Mouse (Mus musculus) heart, embryonic 15.5 days (tissue): ENCODE results near the gene Angptl2. TPM values are rescaled to one million over a fixed set of nuclear protein-coding genes. Genes with fewer than 3 reads are reported as not detected.
A peak's percentile ranks its signal among the peaks of the same experiment; 100 is the strongest.

Experiments used
- ATAC-seq: fragments of 200-750 bp; cut with Nextera tagmentation; replicated peaks from 2 replicates; pipeline ENCODE4 v1.8.0; 2017; ENCODE audit warnings: low read depth, moderate TSS enrichment; ENCODE audit not compliant: insufficient number of reproducible peaks, insufficient read depth, low FRiP score
- H3K27ac ChIP-seq: fragments of 300-500 bp; sonication (generic); 2 replicates; pipeline ENCODE4 v1.5.1; 2015; ENCODE audit warnings: mild to moderate bottlenecking, inconsistent platforms
- H3K27me3 ChIP-seq: fragments of 300-500 bp; sonication (generic); 2 replicates; pipeline ENCODE4 v1.6.1; 2015; ENCODE audit warnings: inconsistent platforms
- H3K36me3 ChIP-seq: fragments of 300-500 bp; sonication (generic); 2 replicates; pipeline ENCODE4 v1.6.1; 2015; ENCODE audit warnings: mild to moderate bottlenecking, inconsistent platforms
- H3K4me1 ChIP-seq: fragments of 300-500 bp; sonication (generic); replicated peaks from 2 replicates; pipeline ENCODE4 v1.6.1; 2015; ENCODE audit warnings: inconsistent platforms
- H3K4me2 ChIP-seq: fragments of 300-500 bp; sonication (generic); 2 replicates; pipeline ENCODE4 v1.6.1; 2015; ENCODE audit warnings: inconsistent platforms, mild to moderate bottlenecking, moderate library complexity
- H3K4me3 ChIP-seq: fragments of 300-500 bp; sonication (generic); 2 replicates; pipeline ENCODE4 v1.5.1; 2015; ENCODE audit warnings: mild to moderate bottlenecking, inconsistent platforms
- H3K9ac ChIP-seq: fragments of 300-500 bp; sonication (generic); 2 replicates; pipeline ENCODE4 v1.6.1; 2015; ENCODE audit warnings: mild to moderate bottlenecking, inconsistent platforms
- H3K9me3 ChIP-seq: fragments of 300-500 bp; sonication (generic); replicated peaks from 2 replicates; pipeline ENCODE4 v1.6.1; 2016; ENCODE audit warnings: inconsistent platforms
- WGBS: fragments of 180-500 bp; shearing (Covaris S2); methylation state at CpG from one replicate; pipeline ENCODE4 v1.1.7; 2015; ENCODE audit warnings: mixed read lengths; 5-methylcytosine and 5-hydroxymethylcytosine counted together
- polyA plus RNA-seq: library from polyadenylated mRNA; unstranded; fragments of >200 nt; fragmentation: Nextera tagmentation; extraction: Ambion mirVana; gene quantifications from 2 replicates; pipeline ENCODE4 v1.2.1, GENCODE M21; 2015

Gene Angptl2
- polyA plus RNA-seq, 1 experiment from 2014 or later, result 59.1 TPM

DNA sequence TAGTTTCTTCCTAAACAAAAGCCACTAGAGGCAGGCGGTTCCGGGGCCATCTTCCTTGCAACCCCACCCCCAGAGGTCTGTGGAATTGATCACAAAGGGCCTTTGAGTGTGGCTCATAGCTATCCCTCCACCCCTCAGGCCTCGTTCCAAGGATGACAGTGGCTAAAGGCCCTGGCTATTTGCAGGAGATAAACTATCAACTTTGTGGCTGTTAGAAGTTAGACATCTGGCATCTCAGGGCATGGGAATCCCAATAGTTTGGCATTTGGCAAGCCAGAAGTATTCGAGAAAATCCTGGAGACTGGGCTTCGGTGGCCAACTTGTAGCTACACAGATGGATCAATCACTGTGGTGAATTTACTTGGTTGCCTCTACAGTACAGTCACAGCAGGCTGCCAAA is 18.0 kb downstream of the Angptl2 start:
- no peak overlapping the region for H3K4me2 ChIP-seq
- 63% methylated on average over 5 of the region's 5 CpGs for WGBS
- no peak for ATAC-seq
- H3K27ac ChIP-seq, result no peak overlapping the region
- peaks cover 39% of the 10 kb centered on the region for H3K4me1 ChIP-seq
- H3K27me3 ChIP-seq, result no peaks in the 10 kb centered on the region
- no peak overlapping the region for H3K9ac ChIP-seq
- H3K36me3 ChIP-seq, result peaks cover 11% of the 10 kb centered on the region
- no peak overlapping the region for H3K4me3 ChIP-seq
- H3K9me3 ChIP-seq, result no peaks in the 10 kb centered on the region

GRCm38 (mm10) chr2:33234848-33235247 is 19.0 kb downstream of the Angptl2 start:
- peaks cover 42% of the 10 kb centered on the region for H3K4me1 ChIP-seq
- no peaks in the 10 kb centered on the region for H3K27me3 ChIP-seq
- ATAC-seq, result no peak
- no peak overlapping the region for H3K9ac ChIP-seq
- WGBS, result 81% methylated on average over 4 of the region's 4 CpGs
- no peak overlapping the region for H3K27ac ChIP-seq
- no peak overlapping the region for H3K4me3 ChIP-seq
- no peak overlapping the region for H3K4me2 ChIP-seq
- no peaks in the 10 kb centered on the region for H3K9me3 ChIP-seq
- peaks cover under 1% of the 10 kb centered on the region; the same call in 1 of the 2 replicates for H3K36me3 ChIP-seq

DNA sequence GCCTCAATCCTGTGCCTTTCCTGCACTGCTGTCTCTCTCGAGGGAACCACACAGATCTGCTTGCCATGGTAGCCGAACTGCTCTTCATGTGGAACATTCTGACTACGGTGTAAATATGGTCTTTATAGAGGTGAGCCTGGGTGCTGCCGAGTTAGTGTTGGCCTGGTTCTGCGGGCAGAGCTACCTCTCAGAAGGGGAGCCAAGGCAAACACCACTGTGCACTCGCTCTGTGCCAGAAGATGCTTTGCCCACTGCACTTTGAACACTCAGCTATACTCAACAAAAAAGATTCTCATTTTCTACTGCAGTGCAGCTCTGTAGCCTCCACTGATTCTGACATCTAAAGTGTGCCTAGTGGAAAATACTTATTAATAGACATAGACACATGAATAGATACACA is 21.7 kb downstream of the Angptl2 start:
- Histone ChIP-seq H3K9me3 (no peaks in the 10 kb centered on the region), H3K9ac (no peak overlapping the region), H3K27me3 (no peaks in the 10 kb centered on the region), H3K4me2 (no peak overlapping the region), H3K4me1 (peaks cover 20% of the 10 kb centered on the region), H3K27ac (no peak overlapping the region), H3K36me3 (peaks cover 5% of the 10 kb centered on the region; the same call in 1 of the 2 replicates), H3K4me3 (no peak overlapping the region)
- 81% methylated on average over 6 of the region's 6 CpGs for WGBS
- ATAC-seq, result no peak

- H3K27ac ChIP-seq, result peak overlapping the region; percentile 17
- no peaks in the 10 kb centered on the region for H3K27me3 ChIP-seq
- peaks cover 15% of the 10 kb centered on the region; the same call in 1 of the 2 replicates for H3K36me3 ChIP-seq
- no peaks in the 10 kb centered on the region for H3K9me3 ChIP-seq
- no peak for ATAC-seq
- H3K9ac ChIP-seq, result no peak overlapping the region
- WGBS, result 48% methylated on average over 6 of the region's 6 CpGs
- H3K4me2 ChIP-seq, result no peak overlapping the region
- peaks cover 33% of the 10 kb centered on the region for H3K4me1 ChIP-seq
- no peak overlapping the region for H3K4me3 ChIP-seq
Measured at GRCm38 (mm10) chr2:33244880-33245279, 29.0 kb downstream of the Angptl2 start.

DNA sequence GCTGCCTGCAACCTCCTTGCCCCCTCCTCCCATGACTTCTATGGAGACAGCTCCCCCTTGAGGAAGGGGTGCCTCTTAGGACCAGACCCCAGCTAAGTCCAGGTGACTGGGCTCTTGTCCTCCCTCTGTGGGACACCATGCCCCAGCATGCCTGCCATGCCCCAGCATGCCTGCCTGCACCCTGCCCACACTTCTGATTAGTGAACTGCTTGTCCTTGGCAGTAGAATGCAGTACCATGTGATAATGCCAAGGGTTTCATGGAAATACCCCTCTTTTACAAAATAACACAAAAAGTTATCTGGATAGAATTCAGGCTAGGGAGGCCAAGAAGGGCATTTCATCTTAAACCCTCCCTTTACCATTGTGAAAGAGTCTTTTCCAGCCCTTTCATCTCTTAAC is 29.5 kb downstream of the Angptl2 start:
- Histone ChIP-seq H3K4me2 (no peak overlapping the region), H3K9me3 (no peaks in the 10 kb centered on the region), H3K27ac (peak overlapping the region; percentile 23), H3K4me1 (peaks cover 35% of the 10 kb centered on the region), H3K36me3 (peaks cover 15% of the 10 kb centered on the region; the same call in 1 of the 2 replicates), H3K9ac (no peak overlapping the region), H3K27me3 (no peaks in the 10 kb centered on the region), H3K4me3 (no peak overlapping the region)
- no peak for ATAC-seq

DNA sequence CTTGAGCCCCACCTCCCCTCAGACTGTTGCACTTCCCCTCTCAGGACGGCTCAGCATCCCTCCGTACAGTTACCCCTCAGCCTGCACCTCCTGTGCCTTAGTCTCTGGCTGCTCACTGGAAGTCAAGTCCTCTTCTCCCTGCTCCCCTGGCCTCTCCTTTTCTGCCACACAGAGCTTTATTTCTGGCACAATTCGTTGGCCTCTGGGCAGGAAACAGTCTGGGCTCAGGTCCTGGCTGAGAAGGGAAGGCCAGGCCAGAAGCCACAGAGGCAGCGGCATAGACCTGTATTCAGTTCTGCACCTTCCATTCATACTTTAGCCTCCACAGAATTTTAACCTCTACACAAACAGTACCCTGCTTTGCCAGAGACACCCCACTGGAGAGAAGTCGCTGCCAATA is 31.0 kb downstream of the Angptl2 start:
- Histone ChIP-seq H3K4me2 (no peak overlapping the region), H3K9me3 (no peaks in the 10 kb centered on the region), H3K4me1 (peaks cover 47% of the 10 kb centered on the region), H3K27me3 (no peaks in the 10 kb centered on the region), H3K27ac (no peak overlapping the region; the same call in 1 of the 2 replicates), H3K36me3 (peaks cover 15% of the 10 kb centered on the region; the same call in 1 of the 2 replicates), H3K9ac (no peak overlapping the region), H3K4me3 (no peak overlapping the region)
- no peak for ATAC-seq
- WGBS, result 75% methylated on average over 5 of the region's 5 CpGs

GRCm38 (mm10) chr2:33248549-33248948 is 32.7 kb downstream of the Angptl2 start:
- H3K27ac ChIP-seq, result no peak overlapping the region
- no peak for ATAC-seq

DNA sequence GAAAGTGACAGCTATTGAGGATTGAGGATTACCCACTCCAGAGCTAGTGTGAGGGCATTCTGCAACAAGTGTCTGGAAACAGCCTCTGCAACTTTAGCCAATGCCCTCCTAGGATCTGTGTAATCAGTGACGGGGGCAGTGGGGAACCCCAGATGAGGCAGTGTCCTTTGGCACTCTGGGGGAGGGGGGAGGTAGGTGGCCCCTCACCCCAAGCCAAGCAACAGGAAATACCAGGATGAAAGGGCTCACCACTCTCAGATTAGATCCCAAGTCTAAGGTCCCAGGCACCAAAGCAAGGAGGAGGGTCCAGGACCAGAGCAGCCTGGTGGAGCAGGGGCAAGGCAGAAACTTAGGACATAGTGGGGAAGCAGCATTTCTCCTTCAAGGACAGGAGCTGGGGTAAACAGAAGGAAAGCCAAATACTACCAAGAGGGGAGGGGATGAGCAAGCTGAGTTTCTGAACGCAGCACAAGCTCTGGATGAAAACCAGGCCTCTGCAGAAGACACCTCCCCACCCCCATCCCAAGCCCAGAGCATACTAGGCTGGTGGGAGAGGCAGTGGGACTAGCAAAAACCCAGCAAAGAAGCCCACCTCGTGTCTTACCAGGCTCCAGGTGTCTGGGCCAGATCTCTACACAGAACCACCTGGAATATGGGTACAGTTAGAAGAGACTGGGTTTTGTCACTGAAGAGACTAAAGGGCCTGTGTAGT is 34.2 kb downstream of the Angptl2 start:
- H3K27ac ChIP-seq, result peak overlapping the region; percentile 66
- H3K27me3 ChIP-seq, result no peaks in the 10 kb centered on the region
- no peak overlapping the region for H3K9ac ChIP-seq

More at GRCm38 (mm10) chr2:33248549-33248948, 32.7 kb downstream of the Angptl2 start:
- H3K4me2 ChIP-seq, result no peak overlapping the region
- 92% methylated on average over 7 of the region's 7 CpGs for WGBS
- no peak overlapping the region for H3K4me3 ChIP-seq
- peaks cover 6% of the 10 kb centered on the region; the same call in 1 of the 2 replicates for H3K36me3 ChIP-seq
- no peak overlapping the region for H3K9ac ChIP-seq
- H3K9me3 ChIP-seq, result no peaks in the 10 kb centered on the region
- peaks cover 62% of the 10 kb centered on the region for H3K4me1 ChIP-seq
- H3K27me3 ChIP-seq, result no peaks in the 10 kb centered on the region

GRCm38 (mm10) chr2:33252751-33253150 is 36.9 kb downstream of the Angptl2 start:
- H3K4me2 ChIP-seq, result no peak overlapping the region
- H3K9me3 ChIP-seq, result no peaks in the 10 kb centered on the region
- peak overlapping the region; percentile 85 for H3K27ac ChIP-seq
- H3K27me3 ChIP-seq, result no peaks in the 10 kb centered on the region
- no peak overlapping the region for H3K4me3 ChIP-seq
- no peaks in the 10 kb centered on the region for H3K36me3 ChIP-seq
- WGBS, result 82% methylated on average over 6 of the region's 6 CpGs
- H3K9ac ChIP-seq, result no peak overlapping the region
- no peak for ATAC-seq
- peaks cover 80% of the 10 kb centered on the region for H3K4me1 ChIP-seq

More for the DNA sequence above, 34.2 kb downstream of the Angptl2 start:
- Histone ChIP-seq H3K36me3 (no peaks in the 10 kb centered on the region), H3K4me1 (peaks cover 71% of the 10 kb centered on the region), H3K4me2 (no peak overlapping the region), H3K4me3 (no peak overlapping the region), H3K9me3 (no peaks in the 10 kb centered on the region)
- WGBS, result 43% methylated on average over 3 of the region's 3 CpGs
- no peak for ATAC-seq

- ATAC-seq, result peak; percentile 37; the same call in 1 of the 2 replicates
- Histone ChIP-seq H3K9me3 (no peaks in the 10 kb centered on the region), H3K4me1 (peaks cover 78% of the 10 kb centered on the region), H3K27me3 (no peaks in the 10 kb centered on the region), H3K27ac (peak overlapping the region; percentile 85), H3K36me3 (no peaks in the 10 kb centered on the region), H3K9ac (no peak overlapping the region), H3K4me3 (no peak overlapping the region), H3K4me2 (peak overlapping the region; percentile 23; the same call in 1 of the 2 replicates)
- 23% methylated on average over 4 of the region's 4 CpGs for WGBS
Measured at GRCm38 (mm10) chr2:33253572-33254190, 37.8 kb downstream of the Angptl2 start.

DNA sequence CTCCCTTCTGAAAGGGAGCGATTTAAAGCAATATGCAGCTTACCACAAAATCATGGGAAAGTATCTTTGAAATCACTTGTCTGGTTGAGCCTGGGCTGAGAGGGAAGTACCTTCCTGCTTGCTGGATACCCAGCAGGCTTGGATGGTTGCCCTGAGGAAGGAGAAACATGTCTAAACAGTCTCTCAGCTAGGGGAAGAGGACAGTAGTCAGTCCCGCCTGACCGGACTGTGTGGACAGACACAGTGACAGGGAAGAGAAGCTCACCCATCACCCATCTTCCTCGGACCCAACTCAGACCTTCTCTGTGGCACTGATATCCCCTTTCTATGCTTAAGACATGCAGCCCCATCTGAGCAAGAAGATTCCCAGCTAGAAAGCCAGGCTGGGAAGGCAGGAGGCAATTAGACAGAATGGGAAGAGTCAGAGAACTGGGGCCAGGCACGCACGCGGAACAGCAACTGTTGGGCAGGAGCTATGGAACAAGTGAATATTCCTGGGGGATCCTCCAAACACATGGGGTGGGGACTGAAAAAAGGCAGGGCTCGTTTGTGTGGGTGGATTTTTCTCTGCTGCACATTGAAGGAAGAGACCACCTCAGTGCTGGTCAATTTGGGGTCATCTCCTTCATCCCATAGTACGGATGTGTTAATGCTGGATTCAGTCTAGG is 38.6 kb downstream of the Angptl2 start:
- H3K27me3 ChIP-seq, result no peaks in the 10 kb centered on the region
- H3K9me3 ChIP-seq, result no peaks in the 10 kb centered on the region
- peaks cover 72% of the 10 kb centered on the region for H3K4me1 ChIP-seq
- ATAC-seq, result no peak
- no peak overlapping the region for H3K4me3 ChIP-seq
- no peak overlapping the region for H3K4me2 ChIP-seq
- H3K36me3 ChIP-seq, result no peaks in the 10 kb centered on the region
- WGBS, result 70% methylated on average over 9 of the region's 9 CpGs
- peak overlapping the region; percentile 85 for H3K27ac ChIP-seq
- H3K9ac ChIP-seq, result no peak overlapping the region; the same call in 1 of the 2 replicates
